Comparison of ENCODE assay signal across 13 mouse cellular contexts in the genomic region with DNA sequence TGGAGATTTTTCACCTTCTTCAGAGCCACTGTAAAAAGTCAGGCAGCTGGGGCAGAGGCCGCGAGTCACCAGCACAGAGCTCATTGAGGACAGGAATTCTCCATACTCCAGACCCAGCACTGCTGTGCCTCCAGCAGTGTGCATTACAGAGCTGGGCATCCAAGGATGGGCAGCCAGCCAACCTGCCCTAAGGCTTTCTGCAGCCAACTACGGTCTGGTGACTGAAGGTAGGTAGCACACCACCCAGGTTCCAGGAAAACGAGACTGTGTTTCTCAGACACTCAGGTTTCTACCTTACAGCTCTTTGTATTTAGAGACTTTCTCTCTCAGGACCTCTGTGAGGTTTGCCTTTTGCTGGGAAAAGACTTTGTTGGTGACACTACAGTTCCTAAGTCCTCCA. TPM values are rescaled to one million over a fixed set of nuclear protein-coding genes. Genes with fewer than 3 reads are reported as not detected.
DNase-seq lines count a peak whose midpoint lies in the region; ATAC-seq and TF ChIP-seq lines count a peak whose summit lies in the region.
"Had no signal": no experiment of that assay in that cellular context is flagged by ENCODE, and none has a peak within 500 bp of the region (broad histone marks: within the 10 kb centered on the region; RNA-seq: fewer than 3 reads in every experiment).

No protein-coding gene starts in this region.

- no peak for DNase-seq in forebrain, postnatal 0 days
- DNase-seq in midbrain, embryonic 14.5 days, result no peak
- no peak for DNase-seq in midbrain, postnatal 0 days (ENCODE audit: low spot score)
- peak; percentile 50 for DNase-seq in cerebellum, adult 9-11 months
- no peak for DNase-seq in c-Kit-positive CD71-positive TER-119-positive erythroid progenitor cells, embryonic 14.5 days (ENCODE audit: low spot score)

- no peak for TF ChIP-seq CTCF in forebrain, postnatal 0 days (IDR thresholded peaks at IDR 0.05; ENCODE audit: low read depth)
- TF ChIP-seq CTCF in midbrain, postnatal 0 days (IDR thresholded peaks at IDR 0.05), result no peak

- H3K4me3 ChIP-seq in forebrain, postnatal 0 days (ENCODE audit: low read depth, low read length), result no peak overlapping the region
- H3K4me3 ChIP-seq in forebrain, embryonic 16.5 days (replicated peaks; ENCODE audit: low read length), result no peak overlapping the region
- no peak overlapping the region for H3K4me3 ChIP-seq in midbrain, embryonic 14.5 days (replicated peaks; ENCODE audit: low read depth, low read length)
- H3K4me3 ChIP-seq in midbrain, postnatal 0 days (ENCODE audit: low read depth, low read length), result no peak overlapping the region
- H3K4me3 ChIP-seq in midbrain, embryonic 16.5 days (ENCODE audit: low read depth, low read length), result no peak overlapping the region
- no peak overlapping the region for H3K4me3 ChIP-seq in heart, embryonic 12.5 days
- H3K4me3 ChIP-seq: embryonic facial prominence, embryonic 13.5 days; liver, embryonic 15.5 days had no signal

- H3K9ac ChIP-seq in forebrain, postnatal 0 days, result no peak overlapping the region; the same call in 1 of the 2 replicates
- H3K9ac ChIP-seq in forebrain, embryonic 16.5 days (replicated peaks; ENCODE audit: low read depth, low read length), result no peak overlapping the region; the same call in 1 of the 2 replicates
- 0 out of 2 replicates have a peak overlapping the region, but pooled peaks have one; percentile 16 for H3K9ac ChIP-seq in midbrain, embryonic 14.5 days (replicated peaks; ENCODE audit: low read length)
- H3K9ac ChIP-seq in midbrain, postnatal 0 days (replicated peaks; ENCODE audit: low read length, poor library complexity, severe bottlenecking), result no peak overlapping the region
- peak overlapping the region; percentile 1; the same call in 1 of the 2 replicates for H3K9ac ChIP-seq in midbrain, embryonic 16.5 days (ENCODE audit: low read depth, low read length)
- H3K9ac ChIP-seq in heart, embryonic 12.5 days, result no peak overlapping the region
- H3K9ac ChIP-seq: embryonic facial prominence, embryonic 13.5 days; liver, embryonic 15.5 days had no signal

- no peaks in the 10 kb centered on the region for H3K27me3 ChIP-seq in forebrain, postnatal 0 days (ENCODE audit: insufficient read depth, low read length)
- no peaks in the 10 kb centered on the region for H3K27me3 ChIP-seq in forebrain, embryonic 16.5 days (replicated peaks; ENCODE audit: control insufficient read depth, insufficient read depth, low read length)
- H3K27me3 ChIP-seq in midbrain, embryonic 14.5 days (ENCODE audit: control insufficient read depth, insufficient read depth, low read length), result peaks cover 22% of the 10 kb centered on the region; the same call in 1 of the 2 replicates
- peaks cover 3% of the 10 kb centered on the region; the same call in 1 of the 2 replicates for H3K27me3 ChIP-seq in midbrain, postnatal 0 days (ENCODE audit: insufficient read depth, low read length)
- H3K27me3 ChIP-seq in midbrain, embryonic 16.5 days (ENCODE audit: control insufficient read depth, insufficient read depth, low read depth, low read length), result peaks cover 7% of the 10 kb centered on the region
- peaks cover 62% of the 10 kb centered on the region for H3K27me3 ChIP-seq in heart, embryonic 12.5 days (replicated peaks)

- no peaks in the 10 kb centered on the region for H3K9me3 ChIP-seq in forebrain, postnatal 0 days (ENCODE audit: low read length)
- H3K9me3 ChIP-seq in forebrain, embryonic 16.5 days (ENCODE audit: control insufficient read depth, low read length), result no peaks in the 10 kb centered on the region
- H3K9me3 ChIP-seq in midbrain, embryonic 14.5 days (ENCODE audit: control insufficient read depth, low read length), result no peaks in the 10 kb centered on the region
- no peaks in the 10 kb centered on the region for H3K9me3 ChIP-seq in midbrain, postnatal 0 days (ENCODE audit: low read length)
- H3K9me3 ChIP-seq in midbrain, embryonic 16.5 days (replicated peaks; ENCODE audit: control insufficient read depth, low read length, poor library complexity, severe bottlenecking), result no peaks in the 10 kb centered on the region
- H3K9me3 ChIP-seq in heart, embryonic 12.5 days (replicated peaks), result no peaks in the 10 kb centered on the region
- H3K9me3 ChIP-seq: embryonic facial prominence, embryonic 13.5 days; liver, embryonic 15.5 days had no signal

- H3K4me1 ChIP-seq in forebrain, postnatal 0 days (ENCODE audit: insufficient read depth), result no peaks in the 10 kb centered on the region
- H3K4me1 ChIP-seq in forebrain, embryonic 16.5 days (replicated peaks; ENCODE audit: control insufficient read depth, insufficient read depth, low read length), result 0 out of 2 replicates have a peak, but pooled peaks cover 5% of the 10 kb centered on the region
- H3K4me1 ChIP-seq in midbrain, embryonic 14.5 days (ENCODE audit: control insufficient read depth, insufficient read depth, low read length), result peaks cover 14% of the 10 kb centered on the region; the same call in 1 of the 2 replicates
- peaks cover 3% of the 10 kb centered on the region; the same call in 1 of the 2 replicates for H3K4me1 ChIP-seq in midbrain, postnatal 0 days (ENCODE audit: insufficient read depth, low read length)
- peaks cover 28% of the 10 kb centered on the region for H3K4me1 ChIP-seq in midbrain, embryonic 16.5 days (ENCODE audit: control insufficient read depth, insufficient read depth, low read length)
- H3K4me1 ChIP-seq in heart, embryonic 12.5 days (replicated peaks), result no peaks in the 10 kb centered on the region
- H3K4me1 ChIP-seq: liver, embryonic 15.5 days had no signal

- H3K36me3 ChIP-seq in forebrain, postnatal 0 days (ENCODE audit: insufficient read depth), result no peaks in the 10 kb centered on the region
- no peaks in the 10 kb centered on the region for H3K36me3 ChIP-seq in forebrain, embryonic 16.5 days (ENCODE audit: control insufficient read depth, insufficient read depth)
- no peaks in the 10 kb centered on the region for H3K36me3 ChIP-seq in midbrain, embryonic 14.5 days (ENCODE audit: control insufficient read depth, insufficient read depth, low read length)
- no peaks in the 10 kb centered on the region for H3K36me3 ChIP-seq in midbrain, postnatal 0 days (ENCODE audit: insufficient read depth, low read length)
- H3K36me3 ChIP-seq in midbrain, embryonic 16.5 days (ENCODE audit: control insufficient read depth, insufficient read depth, low read length), result no peaks in the 10 kb centered on the region
- peaks cover 9% of the 10 kb centered on the region for H3K36me3 ChIP-seq in heart, embryonic 12.5 days
- H3K36me3 ChIP-seq: liver, embryonic 15.5 days had no signal

- H3K27ac ChIP-seq in forebrain, postnatal 0 days (ENCODE audit: low read depth, low read length), result no peak overlapping the region
- H3K27ac ChIP-seq in forebrain, embryonic 16.5 days (ENCODE audit: low read length), result no peak overlapping the region
- no peak overlapping the region; the same call in 1 of the 2 replicates for H3K27ac ChIP-seq in midbrain, embryonic 14.5 days (replicated peaks; ENCODE audit: low read depth, low read length)
- H3K27ac ChIP-seq in midbrain, postnatal 0 days (ENCODE audit: low read depth, low read length), result no peak overlapping the region
- H3K27ac ChIP-seq in midbrain, embryonic 16.5 days (ENCODE audit: low read length), result peak overlapping the region; percentile 34; the same call in 1 of the 2 replicates
- H3K27ac ChIP-seq in heart, embryonic 12.5 days (ENCODE audit: poor library complexity, severe bottlenecking), result no peak overlapping the region
- H3K27ac ChIP-seq: embryonic facial prominence, embryonic 13.5 days; liver, embryonic 15.5 days; macrophage had no signal

- 62% methylated on average over 4 of the region's 4 CpGs for WGBS in forebrain, postnatal 0 days
- WGBS in forebrain, embryonic 16.5 days, result 57% methylated on average over 4 of the region's 4 CpGs
- 67% methylated on average over 4 of the region's 4 CpGs for WGBS in midbrain, embryonic 14.5 days
- WGBS in midbrain, postnatal 0 days, result 50% methylated on average over 4 of the region's 4 CpGs
- WGBS in midbrain, embryonic 16.5 days, result 59% methylated on average over 4 of the region's 4 CpGs
- WGBS in heart, embryonic 12.5 days, result 76% methylated on average over 4 of the region's 4 CpGs

- H3K4me2 ChIP-seq in forebrain, postnatal 0 days (ENCODE audit: low read depth), result no peak overlapping the region
- H3K4me2 ChIP-seq in forebrain, embryonic 16.5 days (ENCODE audit: low read length), result no peak overlapping the region
- no peak overlapping the region for H3K4me2 ChIP-seq in midbrain, embryonic 14.5 days (ENCODE audit: low read length)
- no peak overlapping the region for H3K4me2 ChIP-seq in midbrain, postnatal 0 days (ENCODE audit: low read depth, low read length, poor library complexity, severe bottlenecking)
- H3K4me2 ChIP-seq in midbrain, embryonic 16.5 days (ENCODE audit: low read length), result no peak overlapping the region
- no peak overlapping the region for H3K4me2 ChIP-seq in heart, embryonic 12.5 days
- H3K4me2 ChIP-seq: embryonic facial prominence, embryonic 13.5 days; liver, embryonic 15.5 days had no signal

- ATAC-seq in forebrain, postnatal 0 days, result peak; percentile 10; the same call in 1 of the 2 replicates
- ATAC-seq in forebrain, embryonic 16.5 days, result no peak
- no peak for ATAC-seq in midbrain, embryonic 14.5 days (ENCODE audit: low FRiP score, low TSS enrichment)
- ATAC-seq in midbrain, postnatal 0 days (ENCODE audit: low FRiP score), result no peak
- peak; percentile 15; the same call in 1 of the 2 replicates for ATAC-seq in midbrain, embryonic 16.5 days
- no peak for ATAC-seq in heart, embryonic 12.5 days (ENCODE audit: insufficient number of reproducible peaks, low FRiP score)

RNA-seq across cellular contexts. Expression of a gene that starts 24.3 kb away (rescaled TPM):
- 20.5 and 23.9 TPM in 2 replicates for total RNA-seq in forebrain, postnatal 0 days (2014; rRNA removed)
- polyA plus RNA-seq in forebrain, postnatal 0 days (2015; fragmentation: Nextera tagmentation; extraction: Ambion mirVana), result 6.6 and 9.5 TPM in 2 replicates
- 3.7 and 6.7 TPM in 2 replicates for polyA plus RNA-seq in forebrain, embryonic 16.5 days (2015; fragmentation: Nextera tagmentation; extraction: Ambion mirVana)
- polyA plus RNA-seq in midbrain, embryonic 14.5 days (2014; fragmentation: Nextera tagmentation; extraction: Ambion mirVana), result 18.5 and 20.5 TPM in 2 replicates
- 49.9 and 51.1 TPM in 2 replicates for total RNA-seq in midbrain, postnatal 0 days (2014; rRNA removed)
- 17.3 and 18.3 TPM in 2 replicates for polyA plus RNA-seq in midbrain, postnatal 0 days (2015; fragmentation: Nextera tagmentation; extraction: Ambion mirVana)
- polyA plus RNA-seq in midbrain, embryonic 16.5 days (2015; fragmentation: Nextera tagmentation; extraction: Ambion mirVana), result 18.4 and 20.7 TPM in 2 replicates
- 0.10 and 0.14 TPM in 2 replicates for polyA plus RNA-seq in heart, embryonic 12.5 days (2016; fragmentation: Nextera tagmentation; extraction: Ambion mirVana)
- total RNA-seq: granulocyte monocyte progenitor cell, adult 5-6 weeks; heart, postnatal 25 days had no signal
- polyA plus RNA-seq: macrophage had no signal

Comparison
In these comparisons a context has a peak if more than half of its experiments do, and no peak if none do; other contexts are left out.
1. ATAC-seq: peak in forebrain, postnatal 0 days (single experiment) and midbrain, embryonic 16.5 days (single experiment); none in forebrain, embryonic 16.5 days (single experiment), midbrain, embryonic 14.5 days (single experiment), midbrain, postnatal 0 days (single experiment) and heart, embryonic 12.5 days (single experiment).
2. H3K9ac ChIP-seq: peak in midbrain, embryonic 14.5 days (single experiment) and midbrain, embryonic 16.5 days (single experiment); none in forebrain, postnatal 0 days (single experiment), forebrain, embryonic 16.5 days (single experiment), midbrain, postnatal 0 days (single experiment) and heart, embryonic 12.5 days (single experiment).